Mouse (Mus musculus) cerebellum, adult 2 months (tissue): ENCODE measurements around the gene Romo1.

Source experiments
- CTCF ChIP-seq: fragments of 200-500 bp; IDR thresholded peaks from 2 replicates; pipeline ENCODE4 v1.5.1; 2011; ENCODE audit warnings: low read depth, mild to moderate bottlenecking, control low read depth, low read length, moderate library complexity, borderline replicate concordance; ENCODE audit not compliant: insufficient read depth
- POLR2A ChIP-seq: fragments of 200-500 bp; IDR thresholded peaks from 2 replicates; pipeline ENCODE4 v1.6.1; 2011; ENCODE audit warnings: low read length, control low read depth, borderline replicate concordance; ENCODE audit not compliant: insufficient read depth

DNA sequence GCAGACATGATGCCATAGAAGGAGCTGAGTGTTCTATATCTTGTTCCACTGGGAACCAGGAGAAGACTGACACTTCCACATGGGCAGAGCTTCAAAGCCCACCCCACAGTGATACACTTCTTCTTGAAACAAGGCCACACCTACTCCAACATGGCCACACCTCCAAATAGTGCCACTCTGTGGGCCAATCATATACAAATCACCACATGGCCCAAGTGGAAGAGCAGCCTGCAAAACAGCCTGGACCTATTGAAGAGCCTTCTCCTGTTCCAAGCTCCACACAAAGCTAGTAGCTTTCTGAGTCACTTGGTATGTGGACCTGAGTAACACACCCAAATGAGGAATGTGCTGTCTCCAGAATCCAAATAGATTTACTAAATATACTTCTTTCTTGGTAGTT is 24.3 kb upstream of the Romo1 start:
- TF ChIP-seq CTCF, result no peak
- no peak for TF ChIP-seq POLR2A
